Mouse (Mus musculus) G1E (cell line): ENCODE results near the gene Olfr213.

Experiments
- CTCF ChIP-seq: IDR thresholded peaks from 2 replicates; pipeline ENCODE4 v1.5.1; 2012; ENCODE audit warnings: low read depth, low read length, inconsistent platforms, mixed read lengths
- POLR2AphosphoS5 ChIP-seq: IDR thresholded peaks from 2 replicates; pipeline ENCODE4 v1.6.1; 2012; ENCODE audit warnings: low read depth, low read length, inconsistent platforms; ENCODE audit not compliant: insufficient replicate concordance

DNA sequence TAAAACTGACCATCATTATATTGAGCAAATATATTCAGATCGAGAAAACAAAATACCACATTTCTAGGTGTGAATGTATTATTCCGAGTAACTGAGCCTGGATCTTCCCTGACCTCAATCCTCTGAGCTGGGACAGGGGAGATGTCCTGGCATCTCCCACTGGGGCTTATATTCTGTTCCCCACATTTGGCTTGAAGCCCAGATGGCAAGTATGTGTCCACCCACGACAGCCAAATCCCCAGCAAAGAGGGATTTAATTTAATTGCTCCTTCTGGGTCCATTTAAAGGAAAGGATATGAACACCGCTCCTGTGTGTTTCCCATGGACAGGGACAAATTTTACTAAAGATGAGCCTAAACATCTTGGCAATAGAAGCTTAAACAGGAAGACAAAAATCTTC lies 49.5 kb upstream of the Olfr213 start, which contains the start of gene Olfr211:
- TF ChIP-seq CTCF = no peak
- no peak for TF ChIP-seq POLR2AphosphoS5
